Mouse (Mus musculus) kidney, embryonic 16.5 days (tissue): ENCODE measurements around the gene Armh4. TPM values are rescaled to one million over a fixed set of nuclear protein-coding genes. Genes with fewer than 3 reads are reported as not detected.

Experiments used
- ATAC-seq: fragments of 200-750 bp; cut with Nextera tagmentation; 2 replicates; pipeline ENCODE4 v1.8.0; 2017; ENCODE audit warnings: moderate TSS enrichment; ENCODE audit not compliant: low FRiP score, low TSS enrichment
- H3K27ac ChIP-seq: fragments of 300-500 bp; sonication (generic); 2 replicates; pipeline ENCODE4 v1.5.1; 2014; ENCODE audit warnings: low read length
- H3K27me3 ChIP-seq: fragments of 300-500 bp; sonication (generic); 2 replicates; pipeline ENCODE4 v1.6.1; 2014; ENCODE audit warnings: low read length, control low read depth, mixed read lengths; ENCODE audit not compliant: insufficient read depth
- H3K36me3 ChIP-seq: fragments of 300-500 bp; sonication (generic); 2 replicates; pipeline ENCODE4 v1.6.1; 2014; ENCODE audit warnings: low read length, control low read depth, mixed read lengths; ENCODE audit not compliant: insufficient read depth
- H3K4me1 ChIP-seq: fragments of 300-500 bp; sonication (generic); 2 replicates; pipeline ENCODE4 v1.6.1; 2014; ENCODE audit warnings: low read length, control low read depth, mixed read lengths; ENCODE audit not compliant: insufficient read depth
- H3K4me2 ChIP-seq: fragments of 300-500 bp; sonication (generic); replicated peaks from 2 replicates; pipeline ENCODE4 v1.6.1; 2014; ENCODE audit warnings: low read depth, low read length
- H3K4me3 ChIP-seq: fragments of 300-500 bp; sonication (generic); 2 replicates; pipeline ENCODE4 v1.5.1; 2014; ENCODE audit warnings: mild to moderate bottlenecking, low read length
- H3K9ac ChIP-seq: fragments of 300-500 bp; sonication (generic); replicated peaks from 2 replicates; pipeline ENCODE4 v1.6.1; 2014; ENCODE audit warnings: low read length
- H3K9me3 ChIP-seq: fragments of 300-500 bp; sonication (generic); 2 replicates; pipeline ENCODE4 v1.6.1; 2016; ENCODE audit warnings: low read length, control low read depth
- WGBS: fragments of 180-500 bp; shearing (Covaris S2); extraction: QIAGEN DNeasy Blood & Tissue Kit; methylation state at CpG from one replicate; pipeline ENCODE4 v1.1.7; 2014; 5-methylcytosine and 5-hydroxymethylcytosine counted together
- polyA plus RNA-seq: library from polyadenylated mRNA; unstranded; fragments of >200 nt; fragmentation: Nextera tagmentation; extraction: Ambion mirVana; gene quantifications from 2 replicates; pipeline ENCODE4 v1.2.1, GENCODE M21; 2015

Gene Armh4
- polyA plus RNA-seq, 1 experiment from 2014 or later: 8.2 TPM

DNA sequence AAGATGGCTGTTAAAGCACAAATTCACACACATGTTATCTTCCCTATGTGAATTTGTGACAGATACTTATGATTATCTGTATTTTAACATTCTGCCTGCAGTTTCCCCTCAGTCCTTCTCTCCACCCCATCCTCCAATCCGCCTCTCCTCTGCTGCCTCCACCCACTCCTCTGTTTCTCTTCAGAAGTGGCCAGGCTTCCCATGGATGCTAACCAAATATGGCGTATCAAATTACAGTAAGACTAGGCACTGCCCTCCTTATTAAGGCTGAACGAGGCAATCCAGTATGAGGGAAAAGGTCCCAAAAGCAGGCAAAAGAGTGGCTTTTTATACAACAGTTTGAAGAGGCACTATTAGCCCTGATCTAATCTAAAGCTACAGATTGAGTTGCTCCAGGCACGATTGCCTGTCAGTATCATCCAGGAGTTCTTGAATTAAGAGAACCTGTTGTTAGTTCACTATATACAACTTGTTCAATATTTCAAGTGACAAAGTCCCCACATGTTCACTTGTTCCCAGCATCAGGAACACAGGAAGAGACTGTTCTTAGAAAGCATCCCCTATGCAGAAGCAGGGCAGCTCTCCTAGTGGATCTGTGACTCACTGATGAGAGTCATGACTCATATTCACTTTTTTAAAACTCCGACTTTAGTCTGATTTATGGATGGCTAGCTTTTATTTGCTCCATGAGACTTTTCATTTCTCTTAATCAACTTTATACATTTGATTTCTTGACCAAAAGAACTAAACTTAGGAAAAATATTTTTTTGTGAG lies 103.5 kb downstream of the Armh4 start:
- Histone ChIP-seq H3K4me1 (no peaks in the 10 kb centered on the region), H3K27ac (no peak overlapping the region), H3K27me3 (no peaks in the 10 kb centered on the region), H3K9ac (no peak overlapping the region), H3K4me2 (no peak overlapping the region), H3K36me3 (no peaks in the 10 kb centered on the region), H3K9me3 (no peaks in the 10 kb centered on the region), H3K4me3 (no peak overlapping the region)
- 47% methylated on average over 5 of the region's 5 CpGs for WGBS
- ATAC-seq: no peak

DNA sequence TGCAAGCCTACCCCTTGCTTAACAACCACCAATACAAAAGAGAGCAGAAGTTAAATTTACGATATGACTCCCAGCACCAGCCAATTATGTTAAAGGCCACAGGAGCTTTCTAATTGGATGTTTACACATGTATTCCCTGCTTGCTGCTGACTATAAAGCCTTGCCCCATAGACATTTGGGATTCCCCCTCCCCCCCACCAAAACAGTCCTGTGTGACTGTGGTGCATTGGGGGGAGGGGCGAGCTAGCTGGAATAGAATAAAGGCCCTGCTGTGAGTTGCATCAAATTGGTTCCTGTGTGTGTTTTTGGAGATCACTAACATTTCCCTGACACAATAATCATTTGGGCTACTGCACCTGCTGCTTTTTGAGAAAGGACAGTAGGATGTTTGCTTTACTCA lies 106.6 kb downstream of the Armh4 start:
- Histone ChIP-seq H3K9me3 (no peaks in the 10 kb centered on the region), H3K4me1 (no peaks in the 10 kb centered on the region), H3K9ac (no peak overlapping the region), H3K36me3 (no peaks in the 10 kb centered on the region), H3K4me2 (no peak overlapping the region), H3K27me3 (no peaks in the 10 kb centered on the region), H3K27ac (no peak overlapping the region), H3K4me3 (no peak overlapping the region)
- ATAC-seq: no peak
- WGBS: 60% methylated on average over 2 of the region's 2 CpGs

DNA sequence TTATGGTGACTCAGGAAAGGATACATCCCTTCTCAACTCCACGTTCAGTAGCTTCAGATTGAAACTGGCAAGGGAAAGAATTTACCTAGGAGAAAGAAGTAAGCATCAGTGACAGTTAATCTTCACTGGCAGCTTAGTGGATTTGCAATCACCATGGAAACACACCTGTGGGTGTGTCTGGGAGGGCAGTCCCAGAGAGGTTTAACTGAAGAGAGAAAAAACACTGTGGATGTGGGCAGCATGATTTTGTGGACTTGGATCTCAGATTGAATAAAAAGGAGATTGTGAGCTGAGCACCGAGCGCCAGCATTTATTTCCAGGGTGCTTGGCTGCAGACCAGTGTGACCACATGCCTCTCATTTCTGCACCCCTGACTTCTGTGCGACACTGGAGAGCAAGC lies 122.7 kb downstream of the Armh4 start:
- ATAC-seq: no peak
- no peaks in the 10 kb centered on the region for H3K9me3 ChIP-seq
- 55% methylated on average over 4 of the region's 4 CpGs for WGBS
- no peak overlapping the region for H3K4me2 ChIP-seq
- H3K4me3 ChIP-seq: no peak overlapping the region
- H3K4me1 ChIP-seq: no peaks in the 10 kb centered on the region
- H3K9ac ChIP-seq: no peak overlapping the region
- no peak overlapping the region for H3K27ac ChIP-seq
- H3K36me3 ChIP-seq: no peaks in the 10 kb centered on the region
- no peaks in the 10 kb centered on the region for H3K27me3 ChIP-seq

DNA sequence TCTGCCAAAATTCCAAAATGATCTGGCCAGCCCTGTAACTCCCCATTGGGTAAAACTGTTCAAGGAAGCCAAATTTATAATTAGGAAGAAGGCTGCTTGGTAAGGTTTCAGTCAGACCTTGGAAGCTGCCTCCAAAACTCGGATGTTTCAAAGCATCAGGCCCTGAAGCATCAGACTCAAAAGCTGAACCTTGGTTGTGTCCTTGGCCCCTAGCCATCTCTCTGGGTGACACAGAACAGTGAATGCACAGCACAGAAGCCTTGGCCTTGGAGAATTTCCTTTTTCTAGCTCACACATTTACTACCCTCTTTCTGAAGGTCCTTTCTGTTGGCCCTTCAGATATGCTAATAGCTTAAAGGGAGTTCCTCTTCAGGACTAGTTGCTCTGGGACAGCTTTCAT lies 134.0 kb downstream of the Armh4 start:
- ATAC-seq: no peak

DNA sequence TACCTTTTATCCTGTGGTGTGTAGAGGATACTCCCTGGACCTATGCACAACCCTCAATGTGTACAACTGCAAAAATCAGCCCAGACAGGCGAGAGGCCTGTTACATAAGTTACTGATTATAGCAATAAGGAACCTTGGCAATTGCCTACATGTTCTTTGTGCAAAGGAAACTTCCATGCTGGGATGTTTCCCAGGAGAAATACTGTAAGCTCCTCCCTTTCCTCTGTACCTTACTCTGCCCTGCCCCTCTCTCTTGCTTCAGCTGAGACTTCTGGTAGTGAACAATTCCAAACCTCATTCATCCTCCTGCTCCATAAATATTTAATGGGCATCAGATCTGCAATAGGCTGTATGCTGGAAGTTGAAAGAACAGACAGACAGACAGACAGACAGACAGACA lies 145.8 kb downstream of the Armh4 start:
- Histone ChIP-seq H3K9me3 (no peaks in the 10 kb centered on the region), H3K4me2 (no peak overlapping the region), H3K4me1 (no peaks in the 10 kb centered on the region), H3K9ac (no peak overlapping the region), H3K36me3 (no peaks in the 10 kb centered on the region), H3K27ac (no peak overlapping the region), H3K4me3 (no peak overlapping the region), H3K27me3 (no peaks in the 10 kb centered on the region)
- no peak; the same call in 1 of the 2 replicates for ATAC-seq
- 69% methylated on average over 1 of the region's 1 CpGs for WGBS

More for the DNA sequence above, 134.0 kb downstream of the Armh4 start:
- Histone ChIP-seq H3K27ac (no peak overlapping the region), H3K4me2 (no peak overlapping the region), H3K4me1 (no peaks in the 10 kb centered on the region), H3K9me3 (no peaks in the 10 kb centered on the region), H3K27me3 (no peaks in the 10 kb centered on the region), H3K9ac (no peak overlapping the region), H3K4me3 (no peak overlapping the region), H3K36me3 (no peaks in the 10 kb centered on the region)
- 70% methylated on average over 1 of the region's 1 CpGs for WGBS

DNA sequence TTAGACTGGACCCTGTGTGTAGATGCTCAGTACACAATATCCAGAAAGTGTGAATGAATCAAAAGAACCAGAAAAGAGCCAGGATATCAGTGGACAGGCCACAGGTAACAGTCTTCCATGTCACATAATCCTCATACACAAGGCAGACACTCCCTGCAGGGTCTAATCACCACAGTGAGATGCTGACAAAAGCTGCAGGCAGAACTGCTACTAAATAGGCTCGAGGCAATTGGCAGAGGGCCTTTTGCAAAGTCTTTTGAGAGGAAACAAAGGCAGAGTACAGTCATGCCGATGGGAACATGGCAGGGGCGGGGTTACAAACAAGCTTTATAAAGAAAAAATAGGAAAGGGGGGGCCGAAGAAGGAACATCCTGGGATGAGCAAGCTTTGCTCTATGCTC lies 157.1 kb downstream of the Armh4 start:
- H3K36me3 ChIP-seq: no peaks in the 10 kb centered on the region
- no peak for ATAC-seq
- H3K27ac ChIP-seq: no peak overlapping the region
- H3K9ac ChIP-seq: no peak overlapping the region
- no peaks in the 10 kb centered on the region for H3K4me1 ChIP-seq
- no peak overlapping the region for H3K4me2 ChIP-seq
- no peak overlapping the region for H3K4me3 ChIP-seq
- H3K9me3 ChIP-seq: no peaks in the 10 kb centered on the region
- 67% methylated on average over 4 of the region's 4 CpGs for WGBS
- no peaks in the 10 kb centered on the region for H3K27me3 ChIP-seq

Other genes with a start within 250 kb of the Armh4 start
- not detected in 2 replicates for gene Olfr722, start 118.6 kb upstream of the Armh4 start, polyA plus RNA-seq
- not detected in 2 replicates for gene Olfr723, start 148.4 kb upstream of the Armh4 start, polyA plus RNA-seq
- not detected in 2 replicates for gene Olfr724, start 179.9 kb upstream of the Armh4 start, polyA plus RNA-seq